Mouse (Mus musculus): Measurements from ENCODE around the gene Plekhn1.

GRCm38 (mm10) chr4:156203413-156204131 lies 31.1 kb downstream of the Plekhn1 start:
- TF ChIP-seq CTCF (IDR thresholded peaks at IDR 0.05; ENCODE audit: control insufficient read depth, insufficient read depth, low read length), result no peak
- TF ChIP-seq POLR2A (IDR thresholded peaks at IDR 0.05; ENCODE audit: borderline replicate concordance, control insufficient read depth, low read depth, low read length), result no peak

Measured in bone marrow, adult 2 months (tissue).